Mouse (Mus musculus) erythroblast, embryonic 14.5 days (primary cell): ENCODE data around the gene Gm45837. TPM values are rescaled to one million over a fixed set of nuclear protein-coding genes. Genes with fewer than 3 reads are reported as not detected.

Experiments used
- H3K27me3 ChIP-seq: 2 replicates; pipeline ENCODE4 v1.6.1; 2012; ENCODE audit warnings: inconsistent platforms; ENCODE audit not compliant: control insufficient read depth
- H3K36me3 ChIP-seq: 2 replicates; pipeline ENCODE4 v1.6.1; 2012; ENCODE audit warnings: mild to moderate bottlenecking, inconsistent platforms; ENCODE audit not compliant: control insufficient read depth
- H3K4me1 ChIP-seq: 2 replicates; pipeline ENCODE4 v1.6.1; 2012; ENCODE audit warnings: inconsistent platforms; ENCODE audit not compliant: control insufficient read depth
- H3K4me3 ChIP-seq: replicated peaks from 2 replicates; pipeline ENCODE3; 2012; ENCODE audit warnings: moderate library complexity, mild to moderate bottlenecking, inconsistent platforms
- H3K9me3 ChIP-seq: 2 replicates; pipeline ENCODE4 v1.6.1; 2012; ENCODE audit warnings: low read length, inconsistent platforms, mixed read lengths; ENCODE audit not compliant: control insufficient read depth
- GATA1 ChIP-seq: IDR thresholded peaks from 2 replicates; pipeline ENCODE4 v1.6.1; 2012; ENCODE audit warnings: low read length, inconsistent platforms, mixed read lengths
- TAL1 ChIP-seq: IDR thresholded peaks from 3 replicates; pipeline ENCODE4 v1.6.1; 2012; ENCODE audit warnings: low read length, inconsistent platforms, mixed read lengths
- polyA plus RNA-seq: library from polyadenylated mRNA; stranded (reverse); fragments of >175 nt; gene quantifications from 2 replicates; pipeline ENCODE4 v1.2.3, GENCODE M21; 2012

Gene Gm45837
- not detected in 2 replicates for polyA plus RNA-seq

- TF ChIP-seq TAL1 (no peak), GATA1 (no peak)
- Histone ChIP-seq H3K4me3 (no peak within 1 kb of the TSS), H3K36me3 (peaks cover 14% of the 10 kb centered on the region), H3K9me3 (no peaks in the 10 kb centered on the region), H3K27me3 (no peaks in the 10 kb centered on the region), H3K4me1 (peaks cover 20% of the 10 kb centered on the region)
Observed at GRCm38 (mm10) chr7:101410267-101410936, at the start of gene Gm45837. Gene Gm45837 (plus strand): TSS chr7:101410886.

DNA sequence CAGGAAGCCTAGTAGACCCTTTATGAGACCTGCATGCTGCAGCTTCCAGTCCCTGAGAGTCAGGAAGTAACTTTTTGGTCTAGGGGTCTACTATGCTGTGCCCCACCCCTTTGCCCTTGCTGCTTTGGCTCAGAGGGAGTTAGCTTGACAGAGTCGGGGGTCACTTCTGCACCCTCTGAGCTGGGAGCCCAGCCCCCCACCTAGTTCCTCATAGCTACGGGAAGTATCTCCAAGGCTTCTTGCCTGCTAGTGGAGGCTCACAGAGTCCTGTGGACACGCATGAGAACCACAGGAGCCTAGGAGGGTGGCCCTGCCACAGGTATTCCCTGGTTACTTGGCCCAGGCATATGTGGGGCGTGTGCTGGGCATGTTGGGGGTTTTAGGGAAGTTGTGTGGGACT, 49.7 kb upstream of the Gm45837 start:
- Histone ChIP-seq H3K9me3 (no peaks in the 10 kb centered on the region), H3K4me1 (peaks cover 5% of the 10 kb centered on the region), H3K4me3 (no peak overlapping the region), H3K27me3 (no peaks in the 10 kb centered on the region), H3K36me3 (no peaks in the 10 kb centered on the region)
- TF ChIP-seq GATA1 (no peak), TAL1 (no peak)

DNA sequence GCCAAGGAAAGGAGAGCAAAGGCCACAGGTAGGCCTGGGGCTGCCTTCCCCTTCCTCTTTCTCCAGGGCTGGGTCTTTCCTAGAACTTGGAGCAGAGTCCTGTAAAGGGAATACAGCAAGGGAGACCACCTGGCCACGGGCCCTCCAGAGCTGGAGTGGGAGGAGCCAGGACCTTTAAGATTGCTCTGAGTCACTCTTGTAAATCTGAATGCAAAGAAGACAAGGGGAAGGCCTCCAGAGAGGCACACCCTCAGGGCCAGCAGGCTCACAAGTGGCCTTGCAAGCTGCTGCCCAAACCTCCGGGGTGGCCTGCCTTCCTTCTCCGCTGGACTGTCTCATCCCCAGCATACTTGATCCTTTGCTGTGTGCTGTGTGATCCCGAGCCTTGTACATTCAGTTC, 48.9 kb upstream of the Gm45837 start:
- Histone ChIP-seq H3K27me3 (no peaks in the 10 kb centered on the region), H3K4me3 (no peak overlapping the region), H3K36me3 (no peaks in the 10 kb centered on the region), H3K4me1 (peaks cover 4% of the 10 kb centered on the region), H3K9me3 (no peaks in the 10 kb centered on the region)
- TF ChIP-seq GATA1 = no peak
- TF ChIP-seq TAL1 = no peak

- no peak for TF ChIP-seq GATA1
- no peak for TF ChIP-seq TAL1
- no peaks in the 10 kb centered on the region for H3K36me3 ChIP-seq
- H3K9me3 ChIP-seq = no peaks in the 10 kb centered on the region
- H3K4me3 ChIP-seq = no peak overlapping the region
- H3K27me3 ChIP-seq = no peaks in the 10 kb centered on the region
- no peaks in the 10 kb centered on the region for H3K4me1 ChIP-seq
Observed at GRCm38 (mm10) chr7:101362791-101363191, 47.9 kb upstream of the Gm45837 start.

DNA sequence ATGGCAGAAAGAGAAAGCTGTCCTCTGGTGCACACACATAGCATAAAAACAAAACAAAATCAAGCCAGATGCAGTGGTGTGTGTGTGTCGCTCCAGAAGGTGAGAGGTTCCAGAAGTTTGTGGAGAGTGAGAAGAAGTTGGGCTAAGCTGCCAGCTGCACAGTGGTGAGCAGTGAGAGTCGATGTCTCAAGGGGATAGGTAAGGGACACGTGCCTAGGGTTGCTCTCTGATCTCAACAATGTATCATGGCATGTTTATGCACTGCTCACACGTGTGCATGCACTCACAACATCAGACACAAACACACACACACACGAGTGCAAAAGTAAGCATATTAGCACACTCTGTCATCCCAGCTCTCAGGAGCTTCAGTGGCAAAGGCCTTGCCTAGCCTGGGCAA, 46.8 kb upstream of the Gm45837 start:
- TF ChIP-seq TAL1 (no peak), GATA1 (no peak)
- Histone ChIP-seq H3K9me3 (no peaks in the 10 kb centered on the region), H3K4me3 (no peak overlapping the region), H3K4me1 (no peaks in the 10 kb centered on the region), H3K36me3 (no peaks in the 10 kb centered on the region), H3K27me3 (no peaks in the 10 kb centered on the region)

DNA sequence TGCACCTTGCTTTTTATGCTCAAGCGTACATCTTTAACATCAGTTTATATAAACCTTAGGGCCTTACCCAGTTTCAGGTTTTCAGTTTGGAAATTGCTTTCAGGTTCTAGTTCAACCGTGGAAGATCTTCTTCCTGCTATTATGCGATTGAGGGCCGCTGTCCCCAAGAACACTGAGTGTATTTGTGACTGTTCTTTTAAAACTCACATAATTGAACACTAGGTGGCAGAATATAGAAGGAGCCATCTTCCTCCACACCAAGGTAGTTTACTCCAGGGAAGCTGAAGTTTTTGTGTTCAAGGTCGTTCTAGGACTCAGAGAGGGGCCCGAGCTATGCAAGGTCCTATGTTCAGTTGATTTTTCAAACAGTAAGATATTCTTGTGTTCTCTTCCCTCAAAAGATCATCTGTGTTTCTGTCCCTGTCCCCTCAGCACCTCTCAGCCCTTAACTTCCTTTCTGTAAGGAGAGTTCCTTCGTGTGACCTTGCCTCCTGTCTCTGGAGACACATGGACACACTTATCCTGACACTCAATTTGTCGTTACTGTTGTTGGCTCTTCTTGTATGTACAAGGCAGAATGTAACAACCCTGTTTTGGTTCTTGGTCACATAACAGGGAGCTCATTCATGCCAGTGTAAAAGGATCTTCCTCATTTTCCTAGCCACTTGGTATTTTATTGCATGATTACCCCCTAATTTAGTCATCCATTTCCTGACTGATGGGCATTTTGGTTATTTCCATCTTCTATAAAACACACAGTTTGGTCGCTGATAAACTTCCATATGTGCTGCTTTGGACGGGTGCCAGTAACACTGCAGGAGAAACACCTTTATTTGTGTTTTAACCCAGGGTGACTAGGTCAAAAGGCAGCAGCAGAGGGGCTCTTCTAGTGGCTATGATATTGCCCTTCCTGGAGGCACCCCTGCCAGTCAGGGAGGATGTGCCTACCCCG, 42.5 kb upstream of the Gm45837 start:
- H3K9me3 ChIP-seq = peaks cover 2% of the 10 kb centered on the region
- H3K4me3 ChIP-seq = no peak overlapping the region
- TF ChIP-seq GATA1 (no peak), TAL1 (no peak)
- no peaks in the 10 kb centered on the region for H3K4me1 ChIP-seq
- H3K27me3 ChIP-seq = no peaks in the 10 kb centered on the region
- H3K36me3 ChIP-seq = peaks cover 6% of the 10 kb centered on the region

DNA sequence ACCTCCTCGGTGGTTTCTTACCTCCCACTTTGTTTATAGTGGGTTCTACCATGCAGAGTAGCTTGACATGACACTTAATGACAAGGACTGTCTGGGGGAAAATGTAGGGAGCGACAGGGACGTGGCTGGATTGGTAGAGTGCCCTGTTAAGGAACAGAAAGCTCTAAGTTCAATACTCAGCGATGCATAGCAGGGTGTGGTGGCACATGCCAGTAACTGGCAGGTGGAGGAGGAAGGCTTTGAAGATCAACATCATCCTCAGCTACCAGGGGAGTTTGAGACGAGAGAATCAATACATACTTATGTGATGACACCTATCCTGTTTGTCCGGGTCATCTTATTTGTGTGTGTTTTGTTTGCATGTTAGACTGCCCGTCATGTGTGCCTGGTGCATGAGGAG, 41.0 kb upstream of the Gm45837 start:
- no peaks in the 10 kb centered on the region for H3K4me1 ChIP-seq
- H3K36me3 ChIP-seq = peaks cover 8% of the 10 kb centered on the region
- TF ChIP-seq TAL1 (no peak), GATA1 (no peak)
- no peaks in the 10 kb centered on the region for H3K27me3 ChIP-seq
- H3K9me3 ChIP-seq = peaks cover 2% of the 10 kb centered on the region
- no peak overlapping the region for H3K4me3 ChIP-seq

- H3K9me3 ChIP-seq = peaks cover 2% of the 10 kb centered on the region
- no peak for TF ChIP-seq TAL1
- TF ChIP-seq GATA1 = no peak
- peaks cover 8% of the 10 kb centered on the region for H3K36me3 ChIP-seq
- H3K4me1 ChIP-seq = peaks cover 6% of the 10 kb centered on the region
- H3K4me3 ChIP-seq = no peak overlapping the region
- no peaks in the 10 kb centered on the region for H3K27me3 ChIP-seq
Observed at GRCm38 (mm10) chr7:101373082-101373481, 37.6 kb upstream of the Gm45837 start.

- Histone ChIP-seq H3K9me3 (peaks cover 2% of the 10 kb centered on the region), H3K4me3 (no peak overlapping the region), H3K4me1 (peaks cover 6% of the 10 kb centered on the region), H3K27me3 (no peaks in the 10 kb centered on the region), H3K36me3 (peaks cover 8% of the 10 kb centered on the region)
- TF ChIP-seq TAL1 (no peak), GATA1 (no peak)
Observed at GRCm38 (mm10) chr7:101374155-101374554, 36.5 kb upstream of the Gm45837 start.
